Mouse (Mus musculus): Measurements from ENCODE around the gene Gm20388.
"Not testable (repeated sequence)": the region's sequence is repeated elsewhere in the genome, so short reads cannot be mapped to it uniquely, and the experiment has no call there.

- not testable (repeated sequence) for TF ChIP-seq CTCF, POLR2A (IDR thresholded peaks at IDR 0.05; ENCODE audit: insufficient read depth, low read depth, low read length)
These were observed 4049.9 kb downstream of the Gm20388 start for GRCm38 (mm10) chr8:123960556-123960955.

Measured in olfactory bulb, adult 2 months (tissue).